Mouse (Mus musculus): ENCODE measurements around the gene Haus6.
"Not testable (repeated sequence)": the region's sequence is repeated elsewhere in the genome, so short reads cannot be mapped to it uniquely, and the experiment has no call there.

GRCm38 (mm10) chr4:86634873-86635272 lies 23.0 kb upstream of the Haus6 start:
- not testable (repeated sequence) for TF ChIP-seq CTCF (IDR thresholded peaks at IDR 0.05; ENCODE audit: low read depth)
- TF ChIP-seq EP300 (IDR thresholded peaks at IDR 0.05; ENCODE audit: low read depth) = peak; percentile 44; the same call in 1 of the 2 replicates
